Mouse (Mus musculus) heart, postnatal 0 days (tissue): Measurements from ENCODE around the gene Cdr2l.

ENCODE experiments used
- CTCF ChIP-seq: IDR thresholded peaks from 2 replicates; pipeline ENCODE4 v1.5.1; 2016; ENCODE audit warnings: antibody characterized with exemption, control low read depth, low read depth
- EP300 ChIP-seq: IDR thresholded peaks from 2 replicates; pipeline ENCODE4 v1.6.1; 2016; ENCODE audit warnings: antibody characterized with exemption, low read depth

DNA sequence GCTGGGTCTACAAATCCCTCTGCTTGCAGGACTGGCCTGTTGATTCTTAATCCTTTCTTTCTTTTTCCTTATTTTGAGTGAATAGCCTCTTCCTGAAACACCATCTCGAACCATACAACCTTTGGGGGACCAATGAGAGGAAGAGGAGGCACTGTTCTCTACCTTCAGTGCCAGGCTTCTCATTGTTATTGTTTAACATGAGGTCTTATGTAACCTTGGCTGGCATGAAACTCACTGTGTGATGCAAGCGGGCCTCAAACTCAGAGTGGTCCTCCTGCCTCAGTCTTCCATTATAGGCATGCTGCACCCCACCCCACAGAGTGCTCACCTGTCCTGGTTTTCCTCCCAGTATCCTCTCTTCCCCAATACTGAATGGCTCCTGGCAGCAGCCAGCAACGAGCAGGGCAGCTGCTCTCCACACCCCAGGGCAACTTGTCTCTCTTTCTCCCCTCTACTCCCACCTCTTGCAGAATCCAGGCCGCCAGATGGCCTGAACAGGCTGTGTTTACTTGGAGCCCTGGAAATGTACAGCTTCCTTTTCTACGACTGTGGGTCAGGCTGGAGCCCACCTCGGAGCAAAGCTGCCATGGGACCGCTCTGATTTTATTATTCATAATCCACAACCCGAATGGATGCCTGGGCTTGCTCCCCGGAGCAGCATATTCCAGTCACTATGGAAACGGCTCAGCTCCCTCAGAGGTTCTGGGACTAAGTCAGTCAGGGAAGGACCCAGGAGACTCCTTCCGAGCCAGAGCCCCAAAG is 19.1 kb downstream of the Cdr2l start:
- TF ChIP-seq CTCF = no peak
- no peak for TF ChIP-seq EP300
